Mouse (Mus musculus) CH12.LX (cell line): ENCODE measurements around the gene Maf. TPM values are rescaled to one million over a fixed set of nuclear protein-coding genes. Genes with fewer than 3 reads are reported as not detected.

Experiments
- DNase-seq: peaks from one replicate; pipeline ENCODE4 v3.0.0-alpha.2; 2013; ENCODE audit errors: extremely low read depth
- H3K27ac ChIP-seq: 2 replicates; pipeline ENCODE4 v1.5.1; 2012; ENCODE audit warnings: low read depth, mild to moderate bottlenecking, control low read depth, moderate library complexity; ENCODE audit not compliant: insufficient read depth
- H3K27me3 ChIP-seq: replicated peaks from 2 replicates; pipeline ENCODE3; 2012; ENCODE audit warnings: inconsistent platforms
- H3K36me3 ChIP-seq, 2 experiments: replicated peaks in 1 of 2; 2 replicates each; pipeline versions ENCODE3 to v1.6.1; 2012; ENCODE audit warnings: inconsistent platforms in 1 of 2, low read length in 1 of 2, mild to moderate bottlenecking in 1 of 2, mixed read lengths in 1 of 2, moderate library complexity in 1 of 2; ENCODE audit not compliant: control insufficient read depth in 1 of 2, insufficient read depth in 1 of 2
- H3K4me1 ChIP-seq, 2 experiments: 2 replicates each; pipeline ENCODE4 v1.6.1; 2012; ENCODE audit warnings: inconsistent platforms in 1 of 2, moderate library complexity in 1 of 2; ENCODE audit not compliant: insufficient read depth in 2 of 2, control insufficient read depth in 1 of 2
- H3K4me2 ChIP-seq: 2 replicates; pipeline ENCODE4 v1.6.1; 2012; ENCODE audit warnings: low read depth, mild to moderate bottlenecking, control low read depth; ENCODE audit not compliant: poor library complexity, insufficient read depth, severe bottlenecking
- H3K4me3 ChIP-seq, 3 experiments: fragments of 150-350 bp in 1 of 3; sonication (generic) in 1 of 3; replicated peaks in 1 of 3; 2 replicates each; pipeline versions ENCODE3 to v1.5.1; 2011 to 2012; ENCODE audit warnings: low read depth in 2 of 3, low read length in 2 of 3, mild to moderate bottlenecking in 2 of 3, moderate library complexity in 2 of 3, control low read depth in 1 of 3, improper control_type of control experiment in 1 of 3, inconsistent platforms in 1 of 3, mixed read lengths in 1 of 3; ENCODE audit not compliant: poor library complexity in 1 of 3
- H3K79me2 ChIP-seq: replicated peaks from 2 replicates; pipeline ENCODE4 v1.6.1; 2012; ENCODE audit warnings: mild to moderate bottlenecking, moderate library complexity; ENCODE audit not compliant: control insufficient read depth, poor library complexity, insufficient read depth, severe bottlenecking; ENCODE audit errors: extremely low read depth
- H3K9ac ChIP-seq: 2 replicates; pipeline ENCODE4 v1.6.1; 2012; ENCODE audit warnings: low read depth, mild to moderate bottlenecking, control low read depth, moderate library complexity; ENCODE audit not compliant: insufficient read depth
- H3K9me3 ChIP-seq: replicated peaks from 2 replicates; pipeline ENCODE3; 2012; ENCODE audit warnings: low read length, inconsistent platforms, mixed read lengths
- BHLHE40 ChIP-seq: IDR thresholded peaks from 2 replicates; pipeline ENCODE4 v1.6.1; 2011; ENCODE audit warnings: mild to moderate bottlenecking, low read depth, low read length, improper control_type of control experiment
- CHD1 ChIP-seq: IDR thresholded peaks from 2 replicates; pipeline ENCODE4 v1.6.1; 2012; ENCODE audit warnings: low read depth, low read length, improper control_type of control experiment, inconsistent platforms
- CHD2 ChIP-seq: IDR thresholded peaks from 2 replicates; pipeline ENCODE4 v1.6.1; 2011; ENCODE audit warnings: low read length, improper control_type of control experiment
- CTCF ChIP-seq, 2 experiments: IDR thresholded peaks in 1 of 2; conservative IDR thresholded peaks in 1 of 2; 2 replicates each; pipeline ENCODE4 v1.5.1; 2011 to 2012; ENCODE audit warnings: low read depth in 2 of 2, low read length in 2 of 2, improper control_type of control experiment in 1 of 2, inconsistent platforms in 1 of 2, mild to moderate bottlenecking in 1 of 2, moderate library complexity in 1 of 2
- E2F4 ChIP-seq: IDR thresholded peaks from 2 replicates; pipeline ENCODE4 v1.6.1; 2011; ENCODE audit warnings: low read depth, low read length, improper control_type of control experiment; ENCODE audit not compliant: insufficient replicate concordance
- ELF1 ChIP-seq: IDR thresholded peaks from 2 replicates; pipeline ENCODE4 v1.6.1; 2014; ENCODE audit warnings: low read depth, mild to moderate bottlenecking, inconsistent platforms, low read length, improper control_type of control experiment
- EP300 ChIP-seq: IDR thresholded peaks from 2 replicates; pipeline ENCODE4 v1.6.1; 2011; ENCODE audit warnings: low read length, improper control_type of control experiment
- ETS1 ChIP-seq: conservative IDR thresholded peaks from 2 replicates; pipeline ENCODE4 v1.6.1; 2012; ENCODE audit warnings: low read depth, mild to moderate bottlenecking, inconsistent platforms, low read length, improper control_type of control experiment, moderate library complexity
- GABPA ChIP-seq: IDR thresholded peaks from 2 replicates; pipeline ENCODE4 v1.6.1; 2012; ENCODE audit warnings: low read depth, low read length, improper control_type of control experiment, inconsistent platforms; ENCODE audit not compliant: insufficient replicate concordance
- JUN ChIP-seq: IDR thresholded peaks from 2 replicates; pipeline ENCODE4 v1.6.1; 2011; ENCODE audit warnings: low read depth, mild to moderate bottlenecking, low read length, improper control_type of control experiment, moderate library complexity; ENCODE audit not compliant: insufficient read depth
- MAFK ChIP-seq: IDR thresholded peaks from 2 replicates; pipeline ENCODE4 v1.6.1; 2011; ENCODE audit warnings: low read length, improper control_type of control experiment; ENCODE audit not compliant: insufficient replicate concordance
- MEF2A ChIP-seq: IDR thresholded peaks from 2 replicates; pipeline ENCODE4 v1.6.1; 2014; ENCODE audit warnings: low read depth, mild to moderate bottlenecking, inconsistent platforms, low read length, improper control_type of control experiment, borderline replicate concordance
- MXI1 ChIP-seq: IDR thresholded peaks from 2 replicates; pipeline ENCODE4 v1.6.1; 2011; ENCODE audit warnings: mild to moderate bottlenecking, low read depth, low read length, improper control_type of control experiment
- MYC ChIP-seq: IDR thresholded peaks from 2 replicates; pipeline ENCODE4 v1.6.1; 2011; ENCODE audit warnings: low read depth, mild to moderate bottlenecking, improper control_type of control experiment, low read length
- POLR2A ChIP-seq: IDR thresholded peaks from 2 replicates; pipeline ENCODE4 v1.6.1; 2011; ENCODE audit warnings: low read depth, mild to moderate bottlenecking, improper control_type of control experiment, low read length
- POLR2AphosphoS2 ChIP-seq: IDR thresholded peaks from 2 replicates; pipeline ENCODE4 v1.6.1; 2011; ENCODE audit warnings: low read depth, low read length, improper control_type of control experiment
- RAD21 ChIP-seq: IDR thresholded peaks from 2 replicates; pipeline ENCODE4 v1.6.1; 2011; ENCODE audit warnings: low read depth, mild to moderate bottlenecking, low read length, improper control_type of control experiment, moderate library complexity
- RCOR1 ChIP-seq: conservative IDR thresholded peaks from 2 replicates; pipeline ENCODE4 v1.6.1; 2012; ENCODE audit warnings: low read depth, mild to moderate bottlenecking, inconsistent platforms, low read length, improper control_type of control experiment
- SIN3A ChIP-seq: IDR thresholded peaks from 2 replicates; pipeline ENCODE4 v1.6.1; 2012; ENCODE audit warnings: low read length, improper control_type of control experiment, inconsistent platforms
- SMC3 ChIP-seq: IDR thresholded peaks from 2 replicates; pipeline ENCODE4 v1.6.1; 2011; ENCODE audit warnings: low read depth, low read length, improper control_type of control experiment
- USF2 ChIP-seq: conservative IDR thresholded peaks from 2 replicates; pipeline ENCODE4 v1.6.1; 2011; ENCODE audit warnings: low read depth, low read length, improper control_type of control experiment
- ZKSCAN1 ChIP-seq: IDR thresholded peaks from 2 replicates; pipeline ENCODE4 v1.6.1; 2012; ENCODE audit warnings: low read depth, inconsistent platforms, low read length, improper control_type of control experiment, borderline replicate concordance
- dilution Hi-C: fragments of 300-500 bp; cut with MboI; formaldehyde crosslinking; loops from 2 replicates; pipeline ENCODE4 v1.14.3; 2020; ENCODE audit warnings: low sequenced_read_pairs; ENCODE audit not compliant: extremely low pct_unique_long_range_greater_than_20kb, extremely low pct_ligation_motif_present
- in situ Hi-C: fragments of 300-500 bp; cut with MboI; formaldehyde crosslinking; loops from 3 replicates; pipeline ENCODE4 v1.14.3; 2019; ENCODE audit warnings: low sequenced_read_pairs, low pct_ligation_motif_present, low pct_unique_long_range_greater_than_20kb, mixed read lengths
- polyA plus RNA-seq: library from polyadenylated mRNA; unstranded; fragments of >175 nt; gene quantifications from 2 replicates; pipeline ENCODE4 v1.2.1, GENCODE M21; 2012; ENCODE audit warnings: low read depth; ENCODE audit not compliant: insufficient read length
- total RNA-seq, 2 experiments: library from RNA; depleted of rRNA; stranded (reverse); fragments of 300-350 nt in 1 of 2; fragments of >200 nt in 1 of 2; gene quantifications; 2 replicates each; pipeline ENCODE4 v1.2.3; 2012 to 2014

Maf gene
- total and polyA plus RNA-seq, 3 experiments, result not detected

GRCm38 (mm10) chr8:115706861-115707730, 498 bp downstream of the Maf start:
- no peaks in the 10 kb centered on the region for H3K79me2 ChIP-seq
- H3K36me3 ChIP-seq, result no peaks in the 10 kb centered on the region
- in situ Hi-C loops, result loop anchor here (25.0 kb wide), 1 partner anchor 620 kb away; no protein-coding TSS in a partner anchor
- no peak overlapping the region for H3K27ac ChIP-seq
- no peak overlapping the region for H3K4me3 ChIP-seq
- dilution Hi-C loops, result no loop called here
- no peaks in the 10 kb centered on the region for H3K4me1 ChIP-seq
- H3K4me2 ChIP-seq, result no peak overlapping the region
- peaks cover 21% of the 10 kb centered on the region for H3K9me3 ChIP-seq
- H3K9ac ChIP-seq, result no peak overlapping the region
- DNase-seq, result no peak
- no peak for TF ChIP-seq GABPA
- no peak for TF ChIP-seq SMC3
- no peak for TF ChIP-seq MAFK
- no peak for TF ChIP-seq CHD2
- no peak for TF ChIP-seq ETS1
- TF ChIP-seq CTCF (conservative IDR thresholded peaks at IDR 0.05 in 1 of 2, IDR thresholded peaks at IDR 0.05 in 1 of 2; ENCODE audit: low read depth in 2 of 2, low read length in 2 of 2), result no peak
- TF ChIP-seq EP300, result no peak
- no peak for TF ChIP-seq MYC
- no peak for TF ChIP-seq CHD1
- TF ChIP-seq POLR2AphosphoS2, result no peak
- no peak for TF ChIP-seq MXI1
- no peak for TF ChIP-seq USF2
- no peak for TF ChIP-seq ELF1
- no peak for TF ChIP-seq RAD21
- no peak for TF ChIP-seq RCOR1
- no peak for TF ChIP-seq BHLHE40
- no peak for TF ChIP-seq ZKSCAN1
- TF ChIP-seq E2F4, result no peak
- no peak for TF ChIP-seq POLR2A
- TF ChIP-seq MEF2A, result no peak
- TF ChIP-seq, all 38 proteins: peak for 0
- peaks cover 12% of the 10 kb centered on the region for H3K27me3 ChIP-seq

GRCm38 (mm10) chr8:115706411-115706860, 1.2 kb downstream of the Maf start:
- in situ Hi-C loops, result loop anchor here (25.0 kb wide), 1 partner anchor 619 kb away; no protein-coding TSS in a partner anchor

More at GRCm38 (mm10) chr8:115706411-115706860, 1.2 kb downstream of the Maf start:
- no peaks in the 10 kb centered on the region for H3K36me3 ChIP-seq
- H3K4me1 ChIP-seq, result no peaks in the 10 kb centered on the region
- H3K9ac ChIP-seq, result no peak overlapping the region
- peaks cover 21% of the 10 kb centered on the region for H3K9me3 ChIP-seq
- no peak overlapping the region for H3K4me2 ChIP-seq
- no peak for TF ChIP-seq SIN3A
- TF ChIP-seq JUN, result no peak
- dilution Hi-C loops, result no loop called here
- H3K27me3 ChIP-seq, result peaks cover 11% of the 10 kb centered on the region
- no peak overlapping the region for H3K27ac ChIP-seq
- H3K79me2 ChIP-seq, result no peaks in the 10 kb centered on the region
- no peak overlapping the region for H3K4me3 ChIP-seq
- DNase-seq, result no peak
